ENCODE assay signal across 9 mouse cellular contexts in the genomic region with DNA sequence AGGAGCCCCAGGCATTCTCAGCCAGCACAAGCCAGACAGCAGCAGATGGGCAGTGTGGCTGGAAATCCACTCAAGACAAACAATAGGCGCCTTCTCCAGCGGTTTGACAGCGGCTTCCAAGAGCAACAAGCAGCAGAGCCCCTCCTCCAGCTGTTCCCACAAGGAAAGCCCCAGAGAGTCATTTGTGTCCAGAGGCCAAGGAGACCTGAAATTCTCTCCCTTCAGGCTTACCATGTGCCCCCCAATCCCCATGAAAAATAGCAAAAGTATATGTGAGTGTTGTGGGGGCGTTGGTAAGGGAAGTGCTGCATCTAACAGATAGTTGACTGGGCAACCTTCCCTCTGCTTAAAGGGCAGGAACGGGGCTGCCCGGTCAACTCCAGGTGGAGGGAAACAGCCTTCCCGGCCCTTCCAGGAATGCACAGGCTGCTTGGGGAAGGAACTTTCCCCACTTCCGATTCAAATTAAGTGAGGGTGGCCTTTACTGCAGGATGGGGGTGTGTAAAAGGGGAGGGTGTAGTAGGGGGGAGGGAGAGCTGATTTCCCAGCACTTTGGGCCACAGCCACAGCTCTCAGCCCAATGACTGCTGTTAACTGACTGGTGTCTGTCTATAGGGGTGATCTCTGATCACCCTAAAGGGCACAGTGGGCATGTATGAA. TPM values are rescaled to one million over a fixed set of nuclear protein-coding genes. Genes with fewer than 3 reads are reported as not detected.
DNase-seq lines count a peak whose midpoint lies in the region; ATAC-seq and TF ChIP-seq lines count a peak whose summit lies in the region.
"Had no signal": no experiment of that assay in that cellular context is flagged by ENCODE, and none has a peak within 500 bp of the region (broad histone marks: within the 10 kb centered on the region; RNA-seq: fewer than 3 reads in every experiment).

No protein-coding gene starts in this region.

- no peak for DNase-seq in kidney, adult 18-20 months
- DNase-seq in forebrain, postnatal 0 days = peak; percentile 23
- DNase-seq in cerebellum, adult 11 months = no peak
- DNase-seq in right cerebral cortex, adult 18-20 months = no peak

- no peaks in the 10 kb centered on the region for H3K36me3 ChIP-seq in kidney, embryonic 14.5 days (ENCODE audit: control insufficient read depth, insufficient read depth, low read length)
- no peaks in the 10 kb centered on the region for H3K36me3 ChIP-seq in forebrain, postnatal 0 days (ENCODE audit: insufficient read depth)
- no peaks in the 10 kb centered on the region for H3K36me3 ChIP-seq in hindbrain, embryonic 13.5 days
- H3K36me3 ChIP-seq in midbrain, embryonic 15.5 days (replicated peaks) = no peaks in the 10 kb centered on the region

- peaks cover 11% of the 10 kb centered on the region for H3K27me3 ChIP-seq in kidney, embryonic 14.5 days (ENCODE audit: control insufficient read depth, insufficient read depth, low read length)
- no peaks in the 10 kb centered on the region for H3K27me3 ChIP-seq in forebrain, postnatal 0 days (ENCODE audit: insufficient read depth, low read length)
- 0 out of 2 replicates have a peak, but pooled peaks cover 3% of the 10 kb centered on the region for H3K27me3 ChIP-seq in hindbrain, embryonic 13.5 days
- no peaks in the 10 kb centered on the region for H3K27me3 ChIP-seq in midbrain, embryonic 15.5 days (replicated peaks)

- no peaks in the 10 kb centered on the region for H3K9me3 ChIP-seq in kidney, embryonic 14.5 days (ENCODE audit: control insufficient read depth, low read length)
- H3K9me3 ChIP-seq in forebrain, postnatal 0 days (ENCODE audit: low read length) = no peaks in the 10 kb centered on the region
- no peaks in the 10 kb centered on the region for H3K9me3 ChIP-seq in hindbrain, embryonic 13.5 days
- H3K9me3 ChIP-seq in midbrain, embryonic 15.5 days = no peaks in the 10 kb centered on the region

- H3K27ac ChIP-seq in kidney, embryonic 14.5 days (ENCODE audit: low read depth, low read length) = peak overlapping the region; percentile 21; the same call in 1 of the 2 replicates
- peak overlapping the region; percentile 72 for H3K27ac ChIP-seq in forebrain, postnatal 0 days (ENCODE audit: low read depth, low read length)
- H3K27ac ChIP-seq in hindbrain, embryonic 13.5 days = peak overlapping the region; percentile 84
- H3K27ac ChIP-seq in midbrain, embryonic 15.5 days = peak overlapping the region; percentile 73

- no peak overlapping the region for H3K9ac ChIP-seq in kidney, embryonic 14.5 days (ENCODE audit: low read depth, low read length)
- H3K9ac ChIP-seq in forebrain, postnatal 0 days = 0 out of 2 replicates have a peak overlapping the region, but pooled peaks have one; percentile 81
- peak overlapping the region; percentile 88; the same call in 1 of the 2 replicates for H3K9ac ChIP-seq in hindbrain, embryonic 13.5 days
- H3K9ac ChIP-seq in midbrain, embryonic 15.5 days = no peak overlapping the region; the same call in 1 of the 2 replicates

- H3K4me1 ChIP-seq in kidney, embryonic 14.5 days (ENCODE audit: control insufficient read depth, insufficient read depth, low read length) = peaks cover 33% of the 10 kb centered on the region
- H3K4me1 ChIP-seq in forebrain, postnatal 0 days (ENCODE audit: insufficient read depth) = peaks cover 27% of the 10 kb centered on the region
- H3K4me1 ChIP-seq in hindbrain, embryonic 13.5 days (replicated peaks) = peaks cover 50% of the 10 kb centered on the region
- H3K4me1 ChIP-seq in midbrain, embryonic 15.5 days = peaks cover 49% of the 10 kb centered on the region

- no peak overlapping the region for H3K4me3 ChIP-seq in kidney, embryonic 14.5 days (ENCODE audit: low read length)
- H3K4me3 ChIP-seq in forebrain, postnatal 0 days (ENCODE audit: low read depth, low read length) = no peak overlapping the region
- H3K4me3 ChIP-seq in hindbrain, embryonic 13.5 days = peak overlapping the region; percentile 84; the same call in 1 of the 2 replicates
- H3K4me3 ChIP-seq in midbrain, embryonic 15.5 days = peak overlapping the region; percentile 87; the same call in 1 of the 2 replicates
- H3K4me3 ChIP-seq: erythroblast, embryonic 14.5 days had no signal

- 2% methylated on average over 8 of the region's 8 CpGs for WGBS in kidney, embryonic 14.5 days
- WGBS in forebrain, postnatal 0 days = 22% methylated on average over 8 of the region's 8 CpGs
- WGBS in hindbrain, embryonic 13.5 days = 11% methylated on average over 8 of the region's 8 CpGs
- WGBS in midbrain, embryonic 15.5 days = 8% methylated on average over 8 of the region's 8 CpGs

- peak; percentile 48; the same call in 1 of the 2 replicates for ATAC-seq in kidney, embryonic 14.5 days (ENCODE audit: low FRiP score, low TSS enrichment)
- peak; percentile 4; the same call in 1 of the 2 replicates for ATAC-seq in forebrain, postnatal 0 days
- ATAC-seq in hindbrain, embryonic 13.5 days (ENCODE audit: low FRiP score) = peak; percentile 12
- peak; percentile 38 for ATAC-seq in midbrain, embryonic 15.5 days (replicated peaks)
- no peak for ATAC-seq in megakaryocyte progenitor cell, adult 5-6 weeks (replicated peaks; ENCODE audit: poor library complexity)

- no peak for TF ChIP-seq CTCF in forebrain, postnatal 0 days (IDR thresholded peaks at IDR 0.05; ENCODE audit: low read depth)

- H3K4me2 ChIP-seq in kidney, embryonic 14.5 days (replicated peaks; ENCODE audit: low read depth, low read length) = peak overlapping the region; percentile 96
- H3K4me2 ChIP-seq in forebrain, postnatal 0 days (ENCODE audit: low read depth) = peak overlapping the region; percentile 66
- peak overlapping the region; percentile 82 for H3K4me2 ChIP-seq in hindbrain, embryonic 13.5 days
- H3K4me2 ChIP-seq in midbrain, embryonic 15.5 days = peak overlapping the region; percentile 68

RNA-seq across cellular contexts. Expression of a gene that starts 0.9 kb away (rescaled TPM):
- 30.8 and 37.6 TPM in 2 replicates for polyA plus RNA-seq in kidney, embryonic 14.5 days (2014; fragmentation: Nextera tagmentation; extraction: Ambion mirVana)
- total RNA-seq in forebrain, postnatal 0 days (2014; rRNA removed) = 40.4 and 43.9 TPM in 2 replicates
- 35.5 and 43.6 TPM in 2 replicates for polyA plus RNA-seq in forebrain, postnatal 0 days (2015; fragmentation: Nextera tagmentation; extraction: Ambion mirVana)
- polyA plus RNA-seq in hindbrain, embryonic 13.5 days (2015; fragmentation: Nextera tagmentation; extraction: Ambion mirVana) = 36.7 and 37.8 TPM in 2 replicates
- polyA plus RNA-seq in midbrain, embryonic 15.5 days (2015; fragmentation: Nextera tagmentation; extraction: Ambion mirVana) = 36.1 and 38.1 TPM in 2 replicates
- total RNA-seq in megakaryocyte progenitor cell, adult 5-6 weeks (2015) = 0.79 TPM in 1 of 2 replicates, not detected in the other
- total RNA-seq in megakaryocyte progenitor cell, adult 5-6 weeks (2017) = 1.5 TPM in 1 of 2 replicates, not detected in the other
- polyA plus RNA-seq: erythroblast, embryonic 14.5 days had no signal

Comparison
In these comparisons a context has a peak if more than half of its experiments do, and no peak if none do; other contexts are left out.
1. H3K27ac ChIP-seq: peak in every context shown above with its lines; median percentile 84 in hindbrain, embryonic 13.5 days; 73 in midbrain, embryonic 15.5 days; 72 in forebrain, postnatal 0 days; 21 in kidney, embryonic 14.5 days.
2. H3K4me3 ChIP-seq: peak in hindbrain, embryonic 13.5 days (single experiment) and midbrain, embryonic 15.5 days (single experiment); none in kidney, embryonic 14.5 days (single experiment) and forebrain, postnatal 0 days (single experiment).
3. H3K9ac ChIP-seq: peak in forebrain, postnatal 0 days (single experiment) and hindbrain, embryonic 13.5 days (single experiment); none in kidney, embryonic 14.5 days (single experiment) and midbrain, embryonic 15.5 days (single experiment).
4. Peak in every context shown above with its lines, with median percentiles within 50 percentile points of each other: H3K4me2 ChIP-seq.